Mouse (Mus musculus) heart, adult 2 months (tissue): ENCODE data around the gene Caln1. TPM values are rescaled to one million over a fixed set of nuclear protein-coding genes. Genes with fewer than 3 reads are reported as not detected.

Source experiments
- DNase-seq, 2 experiments: peaks; one replicate each; pipeline ENCODE4 v3.0.0; 2021
- H3K27ac ChIP-seq: fragments of 200-600 bp; 2 replicates; pipeline ENCODE4 v1.8.1; 2022
- H3K27me3 ChIP-seq: fragments of 200-500 bp; 2 replicates; pipeline ENCODE4 v1.6.1; 2012; ENCODE audit warnings: mild to moderate bottlenecking, low read length, inconsistent platforms, mixed read lengths; ENCODE audit not compliant: control insufficient read depth, insufficient read depth
- H3K36me3 ChIP-seq: fragments of 200-500 bp; 2 replicates; pipeline ENCODE4 v1.6.1; 2012; ENCODE audit warnings: low read length, inconsistent platforms; ENCODE audit not compliant: control insufficient read depth, insufficient read depth
- H3K4me1 ChIP-seq: fragments of 200-500 bp; 2 replicates; pipeline ENCODE4 v1.6.1; 2011; ENCODE audit warnings: low read length; ENCODE audit not compliant: control insufficient read depth, insufficient read depth
- H3K4me3 ChIP-seq: fragments of 200-600 bp; 2 replicates; pipeline ENCODE4 v1.8.1; 2022
- H3K79me2 ChIP-seq: fragments of 200-500 bp; replicated peaks from 2 replicates; pipeline ENCODE4 v1.6.1; 2012; ENCODE audit warnings: mild to moderate bottlenecking, inconsistent platforms, low read length, moderate library complexity, mixed read lengths; ENCODE audit not compliant: control insufficient read depth, insufficient read depth
- H3K9ac ChIP-seq: fragments of 200-500 bp; 2 replicates; pipeline ENCODE4 v1.6.1; 2012; ENCODE audit warnings: low read depth, mild to moderate bottlenecking, control low read depth, inconsistent platforms, low read length, mixed read lengths
- CTCF ChIP-seq: fragments of 200-600 bp; IDR thresholded peaks from 2 replicates; pipeline ENCODE4 v1.8.1; 2022; ENCODE audit warnings: antibody characterized with exemption, mild to moderate bottlenecking, moderate library complexity
- EP300 ChIP-seq: fragments of 200-500 bp; IDR thresholded peaks from 2 replicates; pipeline ENCODE4 v1.6.1; 2011; ENCODE audit warnings: low read depth, low read length, control low read depth; ENCODE audit not compliant: insufficient read depth
- POLR2A ChIP-seq: fragments of 200-500 bp; IDR thresholded peaks from 2 replicates; pipeline ENCODE4 v1.6.1; 2011; ENCODE audit warnings: mild to moderate bottlenecking, low read depth, low read length, control low read depth; ENCODE audit not compliant: insufficient read depth
- WGBS: fragments of 180-500 bp; shearing (Covaris S2); methylation state at CpG from one replicate; pipeline ENCODE4 v1.1.7; 2018; 5-methylcytosine and 5-hydroxymethylcytosine counted together
- intact Hi-C: fragments of 180-260 bp; cut with DNase I; formaldehyde crosslinking; loops from one replicate; pipeline ENCODE4 v1.15.1; 2025
- polyA plus RNA-seq: library from polyadenylated mRNA; depleted of rRNA; stranded (reverse); fragments of >200 nt; gene quantifications from 2 replicates; pipeline ENCODE4 v1.2.3, GENCODE M21; 2012
- total RNA-seq, 2 experiments: library from RNA; stranded (reverse); gene quantifications; 2 replicates each; pipeline ENCODE4 v1.2.3; 2021

Gene Caln1
- total and polyA plus RNA-seq, 3 experiments = not detected

- intact Hi-C loops = no loop called here
- Histone ChIP-seq H3K4me1 (no peaks in the 10 kb centered on the region), H3K27me3 (peaks cover 7% of the 10 kb centered on the region; the same call in 1 of the 2 replicates), H3K36me3 (no peaks in the 10 kb centered on the region), H3K27ac (no peak overlapping the region), H3K9ac (no peak overlapping the region), H3K79me2 (no peaks in the 10 kb centered on the region), H3K4me3 (no peak overlapping the region)
- 2% methylated on average over 20 of the region's 20 CpGs for WGBS
- DNase-seq = no peak
- TF ChIP-seq CTCF = no peak
- no peak for TF ChIP-seq EP300
- no peak for TF ChIP-seq POLR2A
Measured at GRCm38 (mm10) chr5:130448491-130448890, 79.2 kb downstream of the Caln1 start.

GRCm38 (mm10) chr5:130448931-130449856 is 79.9 kb downstream of the Caln1 start:
- H3K27me3 ChIP-seq = peaks cover 7% of the 10 kb centered on the region; the same call in 1 of the 2 replicates
- H3K4me1 ChIP-seq = no peaks in the 10 kb centered on the region
- no peaks in the 10 kb centered on the region for H3K36me3 ChIP-seq
- 1% methylated on average over 75 of the region's 77 CpGs for WGBS
- H3K27ac ChIP-seq = no peak overlapping the region
- no peak for DNase-seq
- H3K79me2 ChIP-seq = no peaks in the 10 kb centered on the region
- intact Hi-C loops = no loop called here
- H3K4me3 ChIP-seq = no peak overlapping the region
- TF ChIP-seq POLR2A = no peak
- TF ChIP-seq CTCF = no peak
- no peak for TF ChIP-seq EP300
- no peak overlapping the region for H3K9ac ChIP-seq

- Histone ChIP-seq H3K27ac (no peak overlapping the region), H3K4me3 (no peak overlapping the region), H3K36me3 (no peaks in the 10 kb centered on the region), H3K4me1 (no peaks in the 10 kb centered on the region), H3K27me3 (peaks cover 7% of the 10 kb centered on the region; the same call in 1 of the 2 replicates), H3K9ac (no peak overlapping the region), H3K79me2 (no peaks in the 10 kb centered on the region)
- intact Hi-C loops = no loop called here
- TF ChIP-seq POLR2A = no peak
- 5% methylated on average over 14 of the region's 14 CpGs for WGBS
- no peak for DNase-seq
Measured at GRCm38 (mm10) chr5:130450031-130450541, 80.8 kb downstream of the Caln1 start.

- 83% methylated on average over 7 of the region's 7 CpGs for WGBS
- H3K36me3 ChIP-seq = no peaks in the 10 kb centered on the region
- TF ChIP-seq POLR2A (no peak), EP300 (no peak), CTCF (no peak)
- intact Hi-C loops = no loop called here
- H3K9ac ChIP-seq = no peak overlapping the region
- no peaks in the 10 kb centered on the region for H3K79me2 ChIP-seq
- H3K4me3 ChIP-seq = no peak overlapping the region
- H3K4me1 ChIP-seq = no peaks in the 10 kb centered on the region
- H3K27ac ChIP-seq = no peak overlapping the region
- DNase-seq = no peak
- no peaks in the 10 kb centered on the region for H3K27me3 ChIP-seq
Measured at GRCm38 (mm10) chr5:130458076-130458475, 88.8 kb downstream of the Caln1 start.

GRCm38 (mm10) chr5:130472209-130472608 is 103.0 kb downstream of the Caln1 start:
- no peak overlapping the region for H3K27ac ChIP-seq
- no peaks in the 10 kb centered on the region for H3K4me1 ChIP-seq
- intact Hi-C loops = no loop called here
- 44% methylated on average over 10 of the region's 10 CpGs for WGBS
- DNase-seq = no peak
- no peaks in the 10 kb centered on the region; the same call in 1 of the 2 replicates for H3K27me3 ChIP-seq
- no peak for TF ChIP-seq EP300
- TF ChIP-seq CTCF = no peak
- no peak for TF ChIP-seq POLR2A
- H3K79me2 ChIP-seq = no peaks in the 10 kb centered on the region
- no peak overlapping the region for H3K4me3 ChIP-seq
- H3K36me3 ChIP-seq = no peaks in the 10 kb centered on the region
- no peak overlapping the region for H3K9ac ChIP-seq

- intact Hi-C loops = no loop called here
- no peak overlapping the region for H3K4me3 ChIP-seq
- TF ChIP-seq POLR2A (no peak), CTCF (no peak), EP300 (no peak)
- no peaks in the 10 kb centered on the region for H3K4me1 ChIP-seq
- DNase-seq = no peak
- 72% methylated on average over 6 of the region's 6 CpGs for WGBS
- no peak overlapping the region for H3K27ac ChIP-seq
- no peak overlapping the region for H3K9ac ChIP-seq
- H3K27me3 ChIP-seq = no peaks in the 10 kb centered on the region
- H3K36me3 ChIP-seq = no peaks in the 10 kb centered on the region
- H3K79me2 ChIP-seq = no peaks in the 10 kb centered on the region
Measured at GRCm38 (mm10) chr5:130474876-130475275, 105.6 kb downstream of the Caln1 start.
